Mouse (Mus musculus) liver, adult 2 months (tissue): ENCODE data around the gene Fam189a2. TPM values are rescaled to one million over a fixed set of nuclear protein-coding genes. Genes with fewer than 3 reads are reported as not detected.

Experiments
- DNase-seq: peaks from one replicate; pipeline ENCODE4 v3.0.0-alpha.2; 2011; ENCODE audit warnings: low read depth, low spot score; ENCODE audit errors: extremely low read depth
- H3K27ac ChIP-seq: fragments of 200-500 bp; replicated peaks from 2 replicates; pipeline ENCODE4 v1.5.1; 2012; ENCODE audit warnings: low read depth, mild to moderate bottlenecking, control low read depth, inconsistent platforms, low read length; ENCODE audit not compliant: insufficient read depth
- H3K27me3 ChIP-seq: fragments of 200-500 bp; 2 replicates; pipeline ENCODE4 v1.6.1; 2012; ENCODE audit warnings: mild to moderate bottlenecking, moderate library complexity, low read length, inconsistent platforms; ENCODE audit not compliant: control insufficient read depth, insufficient read depth
- H3K36me3 ChIP-seq: fragments of 200-500 bp; 2 replicates; pipeline ENCODE4 v1.6.1; 2012; ENCODE audit warnings: low read length, inconsistent platforms; ENCODE audit not compliant: control insufficient read depth, insufficient read depth
- H3K4me1 ChIP-seq: fragments of 200-500 bp; 2 replicates; pipeline ENCODE4 v1.6.1; 2011; ENCODE audit warnings: low read length; ENCODE audit not compliant: control insufficient read depth, insufficient read depth
- H3K4me3 ChIP-seq: fragments of 200-500 bp; 2 replicates; pipeline ENCODE4 v1.5.1; 2011; ENCODE audit warnings: low read depth, mild to moderate bottlenecking, control low read depth, low read length, moderate library complexity; ENCODE audit not compliant: insufficient read depth
- H3K79me2 ChIP-seq: fragments of 200-500 bp; 2 replicates; pipeline ENCODE4 v1.6.1; 2012; ENCODE audit warnings: inconsistent platforms, mild to moderate bottlenecking, low read length, moderate library complexity; ENCODE audit not compliant: control insufficient read depth, insufficient read depth
- H3K9ac ChIP-seq: fragments of 200-500 bp; 2 replicates; pipeline ENCODE4 v1.6.1; 2012; ENCODE audit warnings: low read depth, mild to moderate bottlenecking, control low read depth, inconsistent platforms, low read length
- CTCF ChIP-seq: fragments of 200-500 bp; IDR thresholded peaks from 2 replicates; pipeline ENCODE4 v1.5.1; 2011; ENCODE audit warnings: low read depth, low read length, control low read depth
- POLR2A ChIP-seq: fragments of 200-500 bp; IDR thresholded peaks from 2 replicates; pipeline ENCODE4 v1.6.1; 2011; ENCODE audit warnings: low read length, control low read depth; ENCODE audit not compliant: insufficient read depth; ENCODE audit errors: extremely low read depth
- WGBS: fragments of 180-500 bp; shearing (Covaris S2); methylation state at CpG from one replicate; pipeline ENCODE4 v1.1.7; 2018; 5-methylcytosine and 5-hydroxymethylcytosine counted together
- polyA plus RNA-seq: library from polyadenylated mRNA; depleted of rRNA; stranded (reverse); fragments of >200 nt; gene quantifications from 2 replicates; pipeline ENCODE4 v1.2.3, GENCODE M21; 2012; rRNA removed
- total RNA-seq: library from RNA; depleted of rRNA; stranded (reverse); fragments of >200 nt; gene quantifications from 2 replicates; pipeline ENCODE4 v1.2.3, GENCODE M21; 2014; rRNA removed

Gene Fam189a2
- total RNA-seq (0.67 and 0.74 TPM in 2 replicates), polyA plus RNA-seq (0.73 and 0.77 TPM in 2 replicates)

DNA sequence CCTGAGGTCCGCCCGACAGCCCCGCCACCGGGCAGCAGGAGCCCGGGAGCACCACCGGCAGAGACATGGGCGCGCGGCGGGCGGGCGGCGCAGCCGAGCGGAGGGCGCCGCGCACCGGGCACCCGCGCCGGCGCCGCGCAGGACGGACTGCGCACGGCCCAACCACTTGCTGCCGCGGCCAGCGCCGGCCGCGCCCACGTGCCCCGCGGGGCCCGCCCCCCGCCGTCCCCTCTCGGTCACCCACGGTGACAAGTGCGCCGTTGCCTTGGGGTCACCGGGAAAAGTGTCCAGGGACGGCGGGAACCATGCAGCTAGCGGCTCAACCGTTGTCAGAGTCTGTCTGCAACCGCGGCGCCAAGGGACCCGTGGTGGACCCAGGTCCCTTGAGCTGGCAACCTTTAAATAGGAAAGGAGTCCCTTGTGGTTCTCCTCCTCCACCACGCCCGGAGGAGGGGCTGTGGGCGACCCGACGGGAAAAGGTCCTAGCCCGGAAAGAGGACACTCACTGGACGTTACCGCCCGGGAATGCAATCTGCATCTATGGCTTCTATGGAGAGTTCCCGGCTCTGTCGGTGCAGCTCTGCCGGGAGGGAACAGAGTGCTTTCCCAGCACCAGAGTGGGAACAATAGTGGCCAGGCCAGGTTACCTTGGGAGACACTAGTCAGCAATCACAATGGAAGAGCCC is at the start of gene Fam189a2:
Gene Fam189a2 (minus strand): TSS at position 149 of the 686 bp plus-strand sequence.
- DNase-seq, result no peak
- Histone ChIP-seq H3K79me2 (no peaks in the 10 kb centered on the region), H3K9ac (peak within 1 kb of the TSS; percentile 44), H3K4me3 (peak within 1 kb of the TSS; percentile 59), H3K36me3 (no peaks in the 10 kb centered on the region), H3K4me1 (no peaks in the 10 kb centered on the region), H3K27me3 (peaks cover 12% of the 10 kb centered on the region; the same call in 1 of the 2 replicates), H3K27ac (no peak within 1 kb of the TSS)
- TF ChIP-seq CTCF, result no peak
- TF ChIP-seq POLR2A, result no peak
- WGBS, result 4% methylated on average over 65 of the region's 65 CpGs

DNA sequence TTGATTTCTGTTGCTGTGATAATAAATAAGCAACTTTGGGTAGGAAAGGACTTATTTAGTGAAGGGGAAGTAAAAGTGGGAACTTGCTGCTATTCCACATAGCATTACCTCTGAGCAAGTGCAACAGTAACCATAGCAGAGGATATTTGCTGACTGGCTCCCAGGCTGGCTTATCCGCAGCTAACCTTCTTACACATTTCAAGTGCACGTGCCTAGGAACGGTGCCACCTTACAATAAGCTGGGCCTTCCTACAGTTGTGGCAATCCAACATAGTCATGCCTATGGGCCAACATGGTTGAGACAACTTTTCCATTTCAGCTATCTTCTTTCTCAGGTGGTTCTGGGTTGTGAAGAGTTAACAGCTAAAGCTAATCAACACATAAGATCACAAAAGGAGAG is 46.8 kb upstream of the Fam189a2 start:
- TF ChIP-seq POLR2A (no peak), CTCF (no peak)
- 77% methylated on average over 3 of the region's 3 CpGs for WGBS
- no peaks in the 10 kb centered on the region for H3K36me3 ChIP-seq

DNA sequence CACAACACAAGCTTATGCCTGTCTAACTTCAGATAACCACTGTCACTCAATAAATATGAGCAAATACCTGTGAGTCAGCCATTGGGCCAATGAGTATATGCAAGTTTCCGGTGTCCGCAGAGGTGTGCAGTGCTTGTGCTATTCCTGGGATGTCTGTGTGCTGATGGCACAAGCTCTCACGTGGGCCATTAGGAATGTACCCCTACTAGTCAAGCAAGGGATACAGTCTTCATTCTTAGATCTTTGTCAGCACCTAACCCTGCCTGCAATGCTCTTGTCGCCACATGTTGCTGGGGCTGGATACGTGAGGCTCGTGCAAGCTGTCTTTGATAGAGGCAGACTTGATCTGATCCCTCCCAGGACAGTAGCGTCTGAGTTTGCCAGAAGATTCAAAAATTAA is 45.7 kb upstream of the Fam189a2 start:
- Histone ChIP-seq H3K4me3 (no peak overlapping the region), H3K27ac (no peak overlapping the region), H3K79me2 (no peaks in the 10 kb centered on the region), H3K4me1 (no peaks in the 10 kb centered on the region), H3K9ac (no peak overlapping the region), H3K36me3 (no peaks in the 10 kb centered on the region), H3K27me3 (no peaks in the 10 kb centered on the region)
- TF ChIP-seq POLR2A (no peak), CTCF (no peak)
- no peak for DNase-seq
- 91% methylated on average over 7 of the region's 7 CpGs for WGBS

More for the DNA sequence above, 46.8 kb upstream of the Fam189a2 start:
- no peak overlapping the region for H3K9ac ChIP-seq
- H3K27ac ChIP-seq, result no peak overlapping the region
- no peaks in the 10 kb centered on the region for H3K27me3 ChIP-seq
- DNase-seq, result no peak
- no peaks in the 10 kb centered on the region for H3K79me2 ChIP-seq
- no peaks in the 10 kb centered on the region for H3K4me1 ChIP-seq
- H3K4me3 ChIP-seq, result no peak overlapping the region

DNA sequence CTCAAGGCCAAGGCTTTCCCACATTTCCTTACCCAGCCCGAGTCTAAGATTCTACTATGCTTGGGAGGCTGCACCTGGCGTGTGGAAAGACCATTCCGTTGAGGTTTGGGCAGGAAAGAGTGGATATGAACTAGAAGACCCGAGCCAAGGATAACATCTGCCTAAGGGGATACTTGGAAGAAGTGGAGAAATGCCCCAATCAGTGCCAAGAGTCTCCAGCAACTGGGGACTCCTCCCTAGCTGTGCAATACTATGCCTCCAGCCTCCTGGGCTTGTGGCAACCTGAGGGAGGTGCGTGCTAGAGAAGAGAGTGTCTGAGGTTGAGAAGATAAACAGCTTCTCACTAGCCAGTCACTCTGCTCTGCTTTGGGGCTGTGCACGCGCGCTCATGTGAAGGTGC is 45.1 kb upstream of the Fam189a2 start:
- H3K79me2 ChIP-seq, result no peaks in the 10 kb centered on the region
- no peak overlapping the region for H3K4me3 ChIP-seq
- H3K27me3 ChIP-seq, result no peaks in the 10 kb centered on the region
- no peaks in the 10 kb centered on the region for H3K36me3 ChIP-seq
- no peak for TF ChIP-seq CTCF
- TF ChIP-seq POLR2A, result no peak
- 86% methylated on average over 8 of the region's 8 CpGs for WGBS
- no peak overlapping the region for H3K9ac ChIP-seq
- no peak for DNase-seq
- no peak overlapping the region for H3K27ac ChIP-seq
- no peaks in the 10 kb centered on the region for H3K4me1 ChIP-seq

DNA sequence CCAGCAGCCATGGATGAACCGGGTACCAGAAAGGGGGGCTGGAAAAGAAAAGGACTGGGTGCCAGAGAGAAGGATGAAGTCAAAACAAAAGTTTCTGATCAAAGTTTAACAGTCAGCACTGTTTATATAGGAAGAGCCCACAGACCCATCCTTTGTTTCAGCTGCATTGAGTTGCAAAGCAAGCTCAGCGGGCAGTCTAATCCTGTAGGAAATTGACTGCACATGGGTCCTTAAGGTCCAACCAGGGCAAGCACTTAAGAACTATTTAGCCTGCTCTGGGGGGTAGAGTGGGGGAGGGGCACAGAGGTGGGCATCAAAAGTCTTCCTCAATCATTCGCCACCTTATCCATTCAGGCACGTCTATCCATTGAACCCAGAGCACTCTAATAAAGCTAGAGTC is 42.3 kb upstream of the Fam189a2 start:
- WGBS, result 76% methylated on average over 4 of the region's 4 CpGs
- Histone ChIP-seq H3K36me3 (no peaks in the 10 kb centered on the region), H3K79me2 (no peaks in the 10 kb centered on the region), H3K27ac (no peak overlapping the region), H3K9ac (no peak overlapping the region), H3K4me3 (no peak overlapping the region), H3K4me1 (no peaks in the 10 kb centered on the region), H3K27me3 (no peaks in the 10 kb centered on the region)
- TF ChIP-seq POLR2A (no peak), CTCF (no peak)
- no peak for DNase-seq

DNA sequence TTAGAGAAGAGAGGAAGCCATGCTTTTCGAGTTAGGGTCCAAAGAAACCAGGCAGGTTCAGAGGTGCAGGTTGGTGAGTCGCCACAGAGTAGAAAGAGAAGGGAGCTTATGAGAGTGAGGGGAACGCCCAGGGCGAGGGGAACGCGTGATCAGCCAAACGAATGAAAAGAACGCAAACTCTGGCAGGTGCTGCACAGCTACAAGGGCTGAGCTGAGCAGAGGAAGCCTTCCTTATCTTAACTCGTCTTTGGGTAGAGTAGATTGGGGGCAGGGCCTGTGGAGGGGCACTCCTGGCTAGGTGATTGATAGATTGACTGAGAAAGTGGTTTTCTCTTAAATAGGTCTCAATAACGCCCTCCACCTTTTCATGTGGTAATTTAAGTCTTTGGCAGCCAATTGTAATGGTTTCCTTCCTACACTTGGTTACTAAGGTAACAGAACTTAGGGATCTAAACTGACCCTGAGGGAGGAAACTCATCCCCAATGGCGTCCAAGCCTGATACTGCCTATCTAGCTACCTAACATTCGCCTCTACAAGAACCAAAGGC is 33.6 kb upstream of the Fam189a2 start:
- TF ChIP-seq POLR2A (no peak), CTCF (no peak)
- Histone ChIP-seq H3K9ac (no peak overlapping the region), H3K4me1 (no peaks in the 10 kb centered on the region), H3K36me3 (no peaks in the 10 kb centered on the region), H3K4me3 (no peak overlapping the region), H3K27ac (no peak overlapping the region), H3K27me3 (no peaks in the 10 kb centered on the region), H3K79me2 (no peaks in the 10 kb centered on the region)
- no peak for DNase-seq
- WGBS, result 61% methylated on average over 12 of the region's 12 CpGs
